Mouse (Mus musculus) liver, adult 10 weeks (tissue): ENCODE measurements around the gene Scrn3. TPM values are rescaled to one million over a fixed set of nuclear protein-coding genes. Genes with fewer than 3 reads are reported as not detected.

ENCODE experiments used
- polyA plus RNA-seq: library from polyadenylated mRNA; stranded (reverse); fragments of 350-450 nt; fragmentation: Illumina TruSeq; extraction: RNeasy Lipid Tissue Mini Kit (QIAGEN cat#74804); gene quantifications from one replicate; pipeline ENCODE4 v1.2.3, GENCODE M21; 2014; ENCODE audit warnings: low read depth, low replicate concordance

Scrn3 gene
- 90.9 TPM for polyA plus RNA-seq

DNA sequence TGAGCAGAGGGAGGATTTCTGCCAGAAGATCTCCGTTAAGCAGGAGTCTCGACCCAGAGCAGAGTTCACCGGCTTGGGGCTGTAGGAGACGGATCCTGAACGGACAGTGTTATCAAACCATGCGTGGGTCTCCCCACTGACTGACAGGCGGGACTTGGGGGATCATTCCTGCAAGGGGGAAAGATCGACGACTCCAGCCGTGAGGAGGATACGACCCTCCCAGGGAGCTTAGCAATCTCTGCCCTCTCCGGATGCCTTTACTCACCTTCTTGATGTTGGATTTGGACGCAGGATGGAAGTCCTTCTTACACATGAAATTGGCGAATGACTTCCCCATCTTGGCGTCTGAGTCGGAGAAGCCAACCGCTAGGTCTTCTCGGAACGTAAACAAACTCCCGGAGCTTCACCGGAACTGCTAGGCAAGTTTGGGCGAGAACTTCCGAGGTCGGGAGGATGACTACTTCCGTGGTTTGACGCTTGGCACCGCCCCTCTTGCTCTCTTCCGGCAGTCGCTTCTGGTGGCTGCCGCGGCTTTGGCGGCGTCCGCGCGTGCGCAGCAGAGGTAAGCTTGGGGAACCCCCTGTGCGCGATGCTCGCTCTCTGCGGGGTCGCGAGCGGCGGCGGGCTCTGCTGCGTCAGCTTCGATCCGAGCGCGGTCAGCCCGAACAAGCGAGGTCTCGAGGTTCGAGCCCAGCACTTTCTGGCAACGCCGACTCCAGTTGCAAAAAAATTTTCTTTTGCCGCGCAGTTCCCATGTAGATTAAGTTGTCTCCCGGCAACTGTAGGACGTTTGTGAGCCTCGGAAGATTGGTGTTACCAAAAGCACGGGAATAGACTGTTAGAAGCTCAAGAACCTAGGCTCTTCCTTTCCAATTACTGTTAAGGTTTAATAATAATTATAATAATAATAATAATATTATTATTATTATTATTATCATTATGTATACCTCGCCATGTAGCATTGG is at the start of gene Scrn3, which contains the start of gene Cir1:
Scrn3 (plus strand) TSS at position 450 of the 965 bp plus-strand sequence.
Cir1 (minus strand) TSS at position 550 of the 965 bp plus-strand sequence.

DNA sequence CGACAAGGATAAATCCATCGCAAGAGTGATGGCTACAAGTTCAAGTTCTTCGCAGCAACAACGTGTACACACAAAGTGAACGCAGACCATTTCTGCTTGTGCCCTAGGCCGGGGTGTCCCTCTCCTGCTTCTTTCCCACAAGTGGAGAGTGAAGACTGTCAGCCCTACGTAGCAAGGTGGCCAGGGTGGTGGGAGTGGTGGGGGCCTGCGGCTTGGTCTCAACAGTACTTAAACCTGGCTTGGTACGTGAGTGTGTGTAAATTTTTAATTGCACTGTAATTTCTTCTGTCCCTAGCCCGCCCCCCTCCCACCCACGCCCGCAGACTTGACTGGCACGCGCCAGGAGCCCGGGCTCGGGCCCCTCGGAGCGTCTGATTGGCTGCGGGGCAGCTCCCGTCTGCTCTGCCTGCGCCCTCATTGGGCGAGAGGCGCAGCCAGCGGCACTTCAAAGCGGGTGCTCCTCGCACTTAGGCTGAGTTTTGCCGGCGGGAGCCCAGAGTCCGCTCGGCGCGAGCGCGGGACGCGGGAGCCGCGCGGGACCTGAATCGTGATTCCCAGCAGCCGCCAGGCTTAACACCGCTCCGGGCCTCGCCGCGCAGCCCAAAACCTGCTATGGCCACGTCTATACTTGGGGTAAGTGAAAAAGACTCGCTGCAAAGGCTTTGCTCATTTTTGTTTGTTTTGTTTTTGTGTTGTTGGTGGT is 40.8 kb upstream of the Scrn3 start, which contains the start of gene Sp9:
Sp9 (plus strand) TSS at position 467 of the 703 bp plus-strand sequence.

DNA sequence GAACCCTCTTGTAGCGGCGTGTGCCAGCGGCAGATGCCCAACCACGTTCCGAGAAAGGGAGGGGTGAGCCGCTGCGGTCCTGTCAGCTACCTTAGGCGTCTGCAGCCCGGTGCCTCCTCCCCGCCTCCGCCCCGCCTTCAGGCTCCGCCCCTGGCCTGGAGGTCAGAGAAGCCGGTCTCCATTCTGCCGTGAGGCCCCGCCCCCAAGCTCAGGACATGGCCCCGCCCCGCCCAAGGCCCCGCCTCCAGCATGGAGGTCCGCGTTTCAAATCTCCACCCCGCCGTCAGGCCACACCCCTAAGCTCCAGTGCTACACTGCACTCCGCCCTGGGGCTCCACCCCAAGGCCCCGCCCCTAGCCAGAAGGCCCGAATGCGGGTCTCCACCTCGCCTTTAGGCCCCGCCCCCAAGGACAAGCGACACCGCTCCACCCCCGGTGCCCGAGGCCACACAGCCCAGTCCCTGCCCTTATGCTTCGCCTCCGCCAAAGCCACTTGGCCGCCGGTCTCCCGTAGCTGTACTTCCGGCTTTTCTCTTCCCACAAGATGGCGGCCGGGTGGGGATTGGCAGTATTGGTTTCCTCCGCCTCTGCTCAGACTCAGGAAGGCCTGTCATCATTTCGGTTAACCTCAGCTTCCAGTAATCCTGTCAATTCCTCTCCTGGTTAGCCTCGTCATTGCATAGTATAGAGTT is 74.1 kb downstream of the Scrn3 start, which contains the start of gene Gpr155:
Gpr155 (minus strand) TSS at position 217 of the 691 bp plus-strand sequence.

Other genes with a start within 250 kb of the Scrn3 start
- gene Ola1, start 93.7 kb upstream of the Scrn3 start, polyA plus RNA-seq, result 85.8 TPM
- gene Sp9, start 40.7 kb upstream of the Scrn3 start, polyA plus RNA-seq, result not detected
- 31.9 TPM for gene Cir1, start 100 bp downstream of the Scrn3 start, polyA plus RNA-seq
- gene Gpr155, start 74.0 kb downstream of the Scrn3 start, polyA plus RNA-seq, result 23.2 TPM
- 4.2 TPM for gene Wipf1, start 217.1 kb downstream of the Scrn3 start, polyA plus RNA-seq